Mouse (Mus musculus): ENCODE data around the gene Ddx52.

The Ddx52 gene

DNA sequence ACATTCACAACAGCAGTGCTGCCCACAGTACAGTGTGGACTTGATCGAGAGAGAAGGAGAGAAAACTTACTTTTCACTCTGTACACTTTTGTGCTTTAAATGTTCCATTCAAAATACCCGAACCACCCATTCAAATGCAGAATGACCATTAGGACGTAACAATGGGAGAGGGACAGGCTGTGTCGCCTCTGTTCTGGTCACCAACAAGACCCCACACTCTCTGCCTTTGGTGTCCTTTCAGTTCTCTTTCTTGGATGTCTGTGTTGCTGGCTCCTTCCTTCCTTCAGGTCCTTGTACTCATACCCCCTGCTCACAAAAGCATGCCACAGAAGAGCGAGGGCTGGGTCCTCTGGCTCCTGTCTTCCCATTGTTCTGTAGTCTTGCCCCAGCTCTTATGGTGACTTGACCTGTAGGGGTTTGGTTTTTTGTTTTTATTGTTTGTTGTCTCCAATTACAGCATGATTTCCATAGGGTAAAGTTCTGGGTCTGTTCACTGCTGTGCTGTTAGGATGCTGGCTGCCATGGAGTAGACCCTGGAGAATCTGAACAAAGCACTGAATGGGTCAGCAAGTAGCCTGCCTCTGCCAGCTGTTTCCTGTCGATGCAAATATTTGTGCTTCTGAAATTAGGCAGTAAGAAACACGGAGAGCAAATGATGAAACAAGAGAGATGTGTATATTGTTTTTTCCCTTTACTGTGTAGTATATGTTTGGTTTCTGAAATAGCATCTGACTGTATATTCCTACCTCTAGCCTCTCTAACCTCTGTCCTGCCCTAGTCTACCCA lies 32.9 kb downstream of the Ddx52 start:
- no peak for DNase-seq

DNA sequence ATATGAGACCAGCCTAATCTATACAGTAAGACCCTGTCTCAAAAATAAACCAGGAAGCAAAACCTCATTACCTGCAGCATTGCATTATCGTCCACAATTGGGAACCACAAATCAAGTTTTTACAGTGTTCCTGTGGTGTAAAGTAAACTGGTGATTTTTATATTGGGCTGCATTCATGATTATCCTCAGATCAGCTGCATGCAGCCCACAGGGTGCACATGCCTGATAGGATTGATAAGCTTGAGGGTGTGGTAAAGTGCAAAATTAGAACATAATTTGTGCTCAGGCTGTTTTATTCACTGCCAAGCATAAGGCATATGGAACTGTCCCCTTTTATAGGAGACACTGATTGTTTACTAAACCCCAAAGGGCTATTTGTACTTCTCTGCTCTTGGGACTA lies 33.6 kb downstream of the Ddx52 start:
- DNase-seq: no peak

DNA sequence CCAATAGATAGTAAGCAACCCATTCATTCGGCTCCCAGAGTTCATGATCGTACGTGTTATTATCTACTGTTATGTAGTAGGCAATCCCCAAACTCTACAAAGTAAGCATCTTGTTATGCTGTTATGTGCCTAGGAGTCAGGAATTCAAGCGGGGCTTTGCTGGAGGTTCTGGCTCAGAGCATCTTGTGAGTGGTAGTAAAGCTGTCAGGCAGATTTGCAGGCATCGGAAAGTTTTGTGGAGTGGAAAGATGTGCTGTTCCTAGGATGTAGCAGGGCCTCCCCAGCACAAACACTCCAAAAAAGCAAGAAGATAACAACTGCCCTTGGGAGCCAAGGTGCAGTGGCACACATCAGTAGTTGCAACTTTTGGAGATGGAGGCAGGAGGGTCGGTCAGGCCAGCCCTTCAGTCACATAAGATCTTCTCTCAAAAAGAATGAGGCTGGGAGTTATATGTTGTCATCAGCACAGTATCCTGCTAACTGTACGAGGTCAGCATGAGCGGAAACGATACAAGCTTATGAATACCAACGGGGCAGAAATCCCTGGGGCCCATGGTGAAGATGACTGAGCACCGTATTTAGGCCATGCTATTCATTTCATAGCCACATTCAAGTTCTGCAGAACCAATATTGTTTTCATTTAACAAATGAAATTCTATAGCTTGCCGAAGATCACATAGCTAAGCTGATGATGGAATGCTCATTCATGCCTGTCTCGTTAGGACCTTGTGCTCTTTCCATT lies 34.5 kb downstream of the Ddx52 start:
- no peak for DNase-seq

DNA sequence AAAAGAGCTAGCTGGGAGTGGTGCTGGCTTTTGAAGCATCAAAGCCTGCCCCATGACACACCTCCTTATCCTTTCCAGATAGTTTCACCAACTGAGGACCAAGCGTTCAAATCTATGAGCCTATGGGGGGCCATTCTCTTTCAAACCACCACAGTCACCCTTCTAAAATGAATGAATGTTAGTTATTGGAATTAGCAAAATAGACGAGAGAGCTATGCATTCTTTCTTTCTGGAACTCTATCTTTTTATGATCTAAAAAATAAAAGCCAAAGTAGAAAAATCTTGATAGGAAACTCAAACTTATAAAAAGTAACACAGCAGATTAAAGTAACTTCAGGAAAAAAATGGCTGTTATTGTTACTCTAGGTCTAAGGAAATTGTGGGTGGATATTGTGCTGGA lies 35.9 kb downstream of the Ddx52 start:
- DNase-seq: no peak

GRCm38 (mm10) chr11:83979992-83980391 lies 38.1 kb downstream of the Ddx52 start:
- no peak for DNase-seq

DNA sequence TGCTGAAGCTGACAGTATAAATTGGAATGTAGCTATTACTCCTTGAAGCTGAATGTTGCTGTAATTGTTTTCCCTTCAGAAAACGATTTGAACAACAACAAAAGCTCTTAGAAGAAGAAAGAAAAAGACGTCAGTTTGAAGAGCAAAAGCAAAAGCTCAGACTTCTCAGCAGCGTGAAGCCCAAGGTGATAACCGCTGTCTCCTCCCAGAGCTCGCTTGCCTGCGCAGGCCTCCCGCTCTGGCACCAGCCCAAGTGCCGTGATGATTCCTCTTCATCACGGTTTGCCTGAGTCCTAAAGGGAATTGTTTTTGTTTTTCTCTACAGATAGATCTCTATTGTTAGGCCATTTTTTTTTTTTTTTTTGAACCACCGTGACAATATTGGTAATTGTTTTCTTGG lies 39.5 kb downstream of the Ddx52 start:
- DNase-seq: no peak

DNA sequence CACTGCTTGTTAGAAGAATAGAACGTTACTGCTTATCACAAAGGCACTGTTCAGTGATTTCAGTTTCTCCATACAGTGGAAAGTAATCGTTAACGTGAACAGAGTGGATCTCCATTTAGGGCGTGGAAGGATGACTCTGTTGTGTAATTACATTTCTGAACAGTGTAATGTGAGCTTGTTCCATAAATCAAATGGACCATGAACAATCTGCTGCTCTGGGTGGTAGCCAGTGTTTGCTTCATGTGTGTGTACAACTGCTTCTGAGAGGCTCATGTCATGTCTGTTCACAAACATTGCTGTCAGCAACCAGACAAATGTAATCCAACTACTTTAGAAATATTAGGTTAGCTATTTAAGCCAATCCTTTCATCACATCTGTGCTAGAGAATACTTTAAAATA lies 49.8 kb downstream of the Ddx52 start:
- no peak for DNase-seq

DNA sequence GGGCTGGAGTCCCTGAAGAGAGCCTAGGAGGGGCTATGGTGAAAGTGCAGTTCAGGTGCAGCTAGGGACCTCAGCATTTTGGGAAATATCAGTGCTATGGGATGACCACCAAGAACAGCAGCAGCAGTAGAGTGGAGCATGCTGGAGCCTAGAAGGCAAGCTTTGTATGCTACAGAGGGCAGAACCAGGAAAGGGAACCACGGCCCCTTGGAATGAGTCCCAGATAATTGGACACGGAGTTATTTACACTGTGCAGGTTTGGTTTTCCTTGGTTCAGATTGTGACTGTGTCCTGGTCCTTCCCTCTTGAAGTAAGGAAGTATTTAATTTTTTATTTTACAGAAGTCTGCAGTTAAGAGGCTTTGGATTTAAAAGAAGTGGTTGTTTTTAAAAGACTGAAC lies 51.6 kb downstream of the Ddx52 start:
- DNase-seq: no peak

DNA sequence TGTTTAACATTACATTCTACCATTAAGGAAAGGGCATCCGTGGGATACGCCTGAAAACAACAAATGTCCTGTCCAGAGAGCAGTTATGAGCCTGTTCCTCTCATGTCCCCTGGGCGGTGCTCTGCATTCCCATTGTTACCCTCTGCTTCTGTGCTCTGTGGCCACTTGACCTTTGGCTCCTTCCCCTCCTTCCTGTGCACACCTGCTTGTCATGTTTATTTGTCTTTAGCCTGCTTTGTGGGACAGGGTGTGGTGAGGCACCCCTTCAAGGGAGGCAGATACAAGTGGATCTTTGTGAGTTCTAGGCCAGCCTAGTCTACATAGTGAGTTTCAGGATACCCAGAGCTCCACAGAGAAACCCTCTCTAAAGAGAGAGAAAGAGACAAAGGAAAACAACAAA lies 52.6 kb downstream of the Ddx52 start:
- no peak for DNase-seq

DNA sequence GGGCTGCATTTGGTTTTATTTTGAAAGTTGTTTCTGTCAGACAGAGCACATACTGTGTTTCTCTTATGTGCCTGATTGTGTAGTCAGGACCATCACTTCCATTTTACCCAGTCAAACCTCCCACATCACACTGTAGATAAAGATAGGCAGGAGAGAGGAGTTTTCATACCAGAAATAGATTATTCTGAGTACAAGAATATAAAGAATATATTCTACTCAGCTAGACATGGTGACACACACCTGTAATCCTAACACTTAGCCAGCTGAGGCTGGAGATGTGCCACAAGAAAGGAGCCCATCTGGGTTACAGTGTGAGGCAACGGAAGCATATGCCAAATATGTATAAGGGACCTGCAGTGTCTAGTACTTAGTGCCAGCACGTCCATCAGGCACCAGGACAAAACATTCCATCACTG lies 53.7 kb downstream of the Ddx52 start:
- DNase-seq: no peak

- DNase-seq: no peak
Measured at GRCm38 (mm10) chr11:83997171-83997868, 55.5 kb downstream of the Ddx52 start.

- no peak for DNase-seq
Measured at GRCm38 (mm10) chr11:83998993-83999392, 57.1 kb downstream of the Ddx52 start.

GRCm38 (mm10) chr11:83999411-83999915 lies 57.6 kb downstream of the Ddx52 start:
- no peak for DNase-seq

- DNase-seq: no peak
Measured at GRCm38 (mm10) chr11:84001257-84001656, 59.4 kb downstream of the Ddx52 start.

DNA sequence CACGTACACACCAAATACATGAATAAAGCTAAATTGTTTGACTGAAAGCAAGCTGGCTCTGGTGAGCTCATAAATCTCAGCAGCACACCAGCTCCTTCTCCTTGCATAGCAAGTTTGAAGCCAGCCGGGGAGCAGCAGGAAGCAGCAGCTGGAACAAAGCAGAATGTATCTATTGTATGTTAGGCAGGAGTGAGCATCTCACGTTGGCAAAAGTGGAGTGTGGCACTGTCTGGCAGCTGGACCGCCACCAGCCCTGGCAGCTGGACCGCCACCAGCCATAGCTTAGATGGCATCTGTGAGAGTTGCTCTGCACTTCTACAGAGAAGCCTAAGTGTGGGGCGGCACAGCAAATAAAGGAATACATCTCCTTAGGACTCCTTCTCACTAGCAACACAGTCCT lies 62.1 kb downstream of the Ddx52 start:
- DNase-seq: no peak

GRCm38 (mm10) chr11:84009001-84009400 lies 67.1 kb downstream of the Ddx52 start:
- no peak for DNase-seq

DNA sequence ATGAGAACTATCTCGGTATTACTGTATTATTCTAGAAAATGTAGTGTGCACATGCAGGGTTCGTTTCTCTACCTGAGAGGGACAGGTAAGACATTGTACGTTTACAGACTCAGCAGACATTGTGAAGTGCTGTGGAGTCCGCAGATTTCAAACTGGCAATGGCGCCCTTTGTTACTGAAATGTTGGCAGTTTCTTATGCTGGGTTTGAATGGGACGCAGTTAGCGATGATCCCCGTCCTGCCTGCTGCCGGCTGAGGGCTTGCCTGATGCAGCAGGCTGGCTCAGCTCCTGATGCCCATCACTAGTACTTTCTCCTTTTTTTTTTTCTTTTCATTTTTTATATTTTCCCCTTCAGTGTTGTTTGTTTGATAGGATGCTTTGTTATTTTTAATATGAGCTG lies 68.5 kb downstream of the Ddx52 start:
- DNase-seq: no peak

GRCm38 (mm10) chr11:84011050-84011449 lies 69.2 kb downstream of the Ddx52 start:
- no peak for DNase-seq

DNA sequence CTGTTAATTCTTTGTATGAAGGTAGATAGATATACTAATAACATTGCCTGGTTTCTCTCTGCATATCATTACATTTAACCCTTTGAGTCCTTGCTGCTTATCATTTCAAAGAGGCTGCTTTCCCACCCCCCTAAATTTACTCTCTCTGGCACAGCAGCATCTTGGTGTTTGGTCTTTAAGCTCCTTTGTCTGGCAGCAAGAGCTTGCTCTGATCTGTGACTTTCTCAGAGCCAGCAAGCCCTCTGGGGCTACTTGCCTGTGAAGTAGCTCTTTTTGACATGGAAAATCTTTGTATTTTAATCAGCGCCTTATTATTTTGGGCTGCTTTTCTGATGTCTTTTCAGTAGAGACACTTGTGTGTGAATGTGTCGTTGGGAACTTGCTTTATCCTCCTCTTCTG lies 69.7 kb downstream of the Ddx52 start:
- no peak for DNase-seq

Data from right cerebral cortex, postnatal 14 days (tissue).